Mouse (Mus musculus): ENCODE data around the gene Nbeal2. TPM values are rescaled to one million over a fixed set of nuclear protein-coding genes. Genes with fewer than 3 reads are reported as not detected.
"Not testable (repeated sequence)": the region's sequence is repeated elsewhere in the genome, so short reads cannot be mapped to it uniquely, and the experiment has no call there.

Gene Nbeal2
- total RNA-seq (2021) = 1 to 10 TPM; 3.6 to 3.7 TPM
- long read RNA-seq, experiment 1 = 0 reads
- long read RNA-seq, experiment 2, partial matches to known transcripts = 2 of 2 reads
- long read RNA-seq, experiment 2, other reads (novel, unspliced or antisense) = 0 of 2 reads

GRCm38 (mm10) chr9:110653655-110654461 lies at the start of gene Nbeal2:
TSS of gene Nbeal2 (minus strand) at chr9:110654161.
- peak; percentile 95 for DNase-seq (ENCODE audit: low spot score)

GRCm38 (mm10) chr9:110702848-110703247 lies 48.9 kb upstream of the Nbeal2 start:
- no peak for DNase-seq (ENCODE audit: low spot score)

GRCm38 (mm10) chr9:110701114-110702032 lies 47.4 kb upstream of the Nbeal2 start:
- no peak for DNase-seq (ENCODE audit: low spot score)

- no peak for DNase-seq (ENCODE audit: low spot score)
Measured at GRCm38 (mm10) chr9:110699574-110699973, 45.6 kb upstream of the Nbeal2 start.

GRCm38 (mm10) chr9:110697465-110697864 lies 43.5 kb upstream of the Nbeal2 start:
- no peak for DNase-seq (ENCODE audit: low spot score)

GRCm38 (mm10) chr9:110696427-110696826 lies 42.5 kb upstream of the Nbeal2 start:
- DNase-seq (ENCODE audit: low spot score) = no peak

- DNase-seq (ENCODE audit: low spot score) = no peak
Measured at GRCm38 (mm10) chr9:110695165-110695755, 41.3 kb upstream of the Nbeal2 start.

GRCm38 (mm10) chr9:110689261-110689779 lies 35.4 kb upstream of the Nbeal2 start:
- no peak for DNase-seq (ENCODE audit: low spot score)

- peak; percentile 79 for DNase-seq (ENCODE audit: low spot score)
Measured at GRCm38 (mm10) chr9:110687846-110688245, 33.9 kb upstream of the Nbeal2 start.

GRCm38 (mm10) chr9:110687061-110687460 lies 33.1 kb upstream of the Nbeal2 start:
- DNase-seq (ENCODE audit: low spot score) = no peak

- DNase-seq (ENCODE audit: low spot score) = no peak
Measured at GRCm38 (mm10) chr9:110686472-110686871, 32.5 kb upstream of the Nbeal2 start.

GRCm38 (mm10) chr9:110685591-110685990 lies 31.6 kb upstream of the Nbeal2 start:
- no peak for DNase-seq (ENCODE audit: low spot score)

- DNase-seq (ENCODE audit: low spot score) = no peak
Measured at GRCm38 (mm10) chr9:110685187-110685586, 31.2 kb upstream of the Nbeal2 start.

GRCm38 (mm10) chr9:110684100-110684831 lies 30.3 kb upstream of the Nbeal2 start:
- no peak for DNase-seq (ENCODE audit: low spot score)

- DNase-seq (ENCODE audit: low spot score) = no peak
Measured at GRCm38 (mm10) chr9:110683574-110684099, 29.7 kb upstream of the Nbeal2 start.

- not testable (repeated sequence) for DNase-seq (ENCODE audit: low spot score)
Measured at GRCm38 (mm10) chr9:110682697-110683096, 28.7 kb upstream of the Nbeal2 start.

GRCm38 (mm10) chr9:110682255-110682654 lies 28.3 kb upstream of the Nbeal2 start:
- DNase-seq (ENCODE audit: low spot score) = no peak

- DNase-seq (ENCODE audit: low spot score) = no peak
Measured at GRCm38 (mm10) chr9:110681817-110682216, 27.9 kb upstream of the Nbeal2 start.

GRCm38 (mm10) chr9:110680736-110681507 lies 27.0 kb upstream of the Nbeal2 start:
- DNase-seq (ENCODE audit: low spot score) = no peak

GRCm38 (mm10) chr9:110678886-110679285 lies 24.9 kb upstream of the Nbeal2 start:
- DNase-seq (ENCODE audit: low spot score) = no peak

Data from gastrocnemius, adult 18-20 months (tissue).